8 mouse cellular contexts compared by ENCODE assay signal in genomic region chr2:18588232-18588631, GRCm38 (mm10).
DNase-seq lines count a peak whose midpoint lies in the region; ATAC-seq and TF ChIP-seq lines count a peak whose summit lies in the region.

No protein-coding gene starts in this region.

- no peak for TF ChIP-seq POLR2A in small intestine, adult 2 months (IDR thresholded peaks at IDR 0.05; ENCODE audit: low read depth, low read length)

- no peak for ATAC-seq in megakaryocyte, adult 5-6 weeks (ENCODE audit: poor library complexity, severe bottlenecking)
- no peak for ATAC-seq in limb, embryonic 13.5 days (ENCODE audit: low FRiP score, low read depth)

- H3K9me3 ChIP-seq in megakaryocyte, embryonic 14.5 days = no peaks in the 10 kb centered on the region
- no peaks in the 10 kb centered on the region for H3K9me3 ChIP-seq in limb, embryonic 13.5 days

- DNase-seq in embryo, embryonic 9.5 days (ENCODE audit: extremely low spot score) = peak; percentile 40
- DNase-seq in embryo, embryonic 11 days = no peak
- no peak for DNase-seq in thymus, postnatal 25 days
- no peak for DNase-seq in embryo, embryonic 10 days (ENCODE audit: low spot score)

- TF ChIP-seq CTCF in small intestine, adult 2 months (IDR thresholded peaks at IDR 0.05; ENCODE audit: extremely low read depth, insufficient read length, insufficient replicate concordance, low read depth, low read length) = no peak

- no peak overlapping the region for H3K27ac ChIP-seq in limb, embryonic 13.5 days
- H3K27ac ChIP-seq in small intestine, adult 2 months (ENCODE audit: insufficient read depth, low read depth, low read length) = no peak overlapping the region

- H3K27me3 ChIP-seq in megakaryocyte, embryonic 14.5 days (replicated peaks) = no peaks in the 10 kb centered on the region
- peaks cover 5% of the 10 kb centered on the region; the same call in 1 of the 2 replicates for H3K27me3 ChIP-seq in limb, embryonic 13.5 days
- H3K27me3 ChIP-seq in small intestine, adult 2 months (ENCODE audit: control insufficient read depth, insufficient read depth, low read length) = peaks cover 7% of the 10 kb centered on the region; the same call in 1 of the 2 replicates

- H3K4me2 ChIP-seq in limb, embryonic 13.5 days (replicated peaks) = peak overlapping the region; percentile 60

- peak overlapping the region; percentile 62 for H3K9ac ChIP-seq in limb, embryonic 13.5 days

- H3K4me3 ChIP-seq in megakaryocyte, embryonic 14.5 days (replicated peaks) = peak overlapping the region; percentile 92
- peak overlapping the region; percentile 56 for H3K4me3 ChIP-seq in limb, embryonic 13.5 days
- H3K4me3 ChIP-seq in small intestine, adult 2 months (ENCODE audit: low read depth, low read length) = peak overlapping the region; percentile 57; the same call in 1 of the 2 replicates

- WGBS in limb, embryonic 13.5 days = 3% methylated on average over 4 of the region's 4 CpGs
- WGBS in small intestine, adult 2 months = 6% methylated on average over 4 of the region's 4 CpGs

- no peaks in the 10 kb centered on the region for H3K36me3 ChIP-seq in megakaryocyte, embryonic 14.5 days (replicated peaks; ENCODE audit: low read length)
- no peaks in the 10 kb centered on the region for H3K36me3 ChIP-seq in limb, embryonic 13.5 days
- no peaks in the 10 kb centered on the region for H3K36me3 ChIP-seq in small intestine, adult 2 months (ENCODE audit: control insufficient read depth, insufficient read depth, low read length)

- H3K4me1 ChIP-seq in megakaryocyte, embryonic 14.5 days = peaks cover 19% of the 10 kb centered on the region
- no peaks in the 10 kb centered on the region for H3K4me1 ChIP-seq in limb, embryonic 13.5 days
- no peaks in the 10 kb centered on the region; the same call in 1 of the 2 replicates for H3K4me1 ChIP-seq in small intestine, adult 2 months (ENCODE audit: control insufficient read depth, insufficient read depth, insufficient read length, low read length)
